ENCODE assay signal across 13 mouse cellular contexts in genomic region chr4:137135792-137136191, GRCm38 (mm10).
DNase-seq lines count a peak whose midpoint lies in the region; ATAC-seq and TF ChIP-seq lines count a peak whose summit lies in the region.
"Had no signal": no experiment of that assay in that cellular context is flagged by ENCODE, and none has a peak within 500 bp of the region (broad histone marks: within the 10 kb centered on the region; RNA-seq: fewer than 3 reads in every experiment).

No protein-coding gene starts in this region.

- no peak overlapping the region for H3K4me3 ChIP-seq in kidney, postnatal 0 days (replicated peaks; ENCODE audit: low read depth, low read length)
- H3K4me3 ChIP-seq in hindbrain, embryonic 13.5 days: no peak overlapping the region
- H3K4me3 ChIP-seq: megakaryocyte, embryonic 14.5 days had no signal

- DNase-seq in gastrocnemius, postnatal 10 days: peak; percentile 55
- no peak for DNase-seq in gastrocnemius, adult 8-10 months (ENCODE audit: low spot score in 2 of 2)
- peak; percentile 39 for DNase-seq in right cerebral cortex, postnatal 14 days
- DNase-seq in right cerebral cortex, adult 2 months (ENCODE audit: low spot score in 2 of 2): no peak
- peak; percentile 87 for DNase-seq in kidney, postnatal 0 days (ENCODE audit: low spot score)
- peak; percentile 65 to 81 for DNase-seq in lung, postnatal 4 days
- DNase-seq in layer of hippocampus, adult 8-10 months (ENCODE audit: low spot score in 2 of 2): no peak
- DNase-seq: forebrain, postnatal 0 days; layer of hippocampus, adult 9-11 months had no signal

- peaks cover 14% of the 10 kb centered on the region; the same call in 1 of the 2 replicates for H3K4me1 ChIP-seq in kidney, postnatal 0 days (replicated peaks; ENCODE audit: insufficient read depth, low read length)
- peaks cover 15% of the 10 kb centered on the region for H3K4me1 ChIP-seq in hindbrain, embryonic 13.5 days (replicated peaks)

- H3K27me3 ChIP-seq in kidney, postnatal 0 days (ENCODE audit: insufficient read depth, low read length): no peaks in the 10 kb centered on the region
- no peaks in the 10 kb centered on the region; the same call in 1 of the 2 replicates for H3K27me3 ChIP-seq in hindbrain, embryonic 13.5 days
- H3K27me3 ChIP-seq: Patski had no signal

- no peak overlapping the region for H3K4me2 ChIP-seq in kidney, postnatal 0 days (ENCODE audit: low read length)
- no peak overlapping the region for H3K4me2 ChIP-seq in hindbrain, embryonic 13.5 days
- H3K4me2 ChIP-seq: hindbrain, embryonic 14.5 days had no signal

- H3K9me3 ChIP-seq in kidney, postnatal 0 days (replicated peaks; ENCODE audit: low read length): no peaks in the 10 kb centered on the region
- no peaks in the 10 kb centered on the region for H3K9me3 ChIP-seq in hindbrain, embryonic 13.5 days
- H3K9me3 ChIP-seq: megakaryocyte, embryonic 14.5 days had no signal

- peak; percentile 47; the same call in 1 of the 2 replicates for ATAC-seq in kidney, postnatal 0 days (replicated peaks; ENCODE audit: low FRiP score, low read depth)
- ATAC-seq in hindbrain, embryonic 13.5 days (ENCODE audit: low FRiP score): no peak
- ATAC-seq: forebrain, postnatal 0 days had no signal

- no peaks in the 10 kb centered on the region for H3K36me3 ChIP-seq in kidney, postnatal 0 days (ENCODE audit: insufficient read depth, low read length)
- no peaks in the 10 kb centered on the region for H3K36me3 ChIP-seq in hindbrain, embryonic 13.5 days

- H3K27ac ChIP-seq in kidney, postnatal 0 days: no peak overlapping the region
- H3K27ac ChIP-seq in hindbrain, embryonic 13.5 days: no peak overlapping the region
- H3K27ac ChIP-seq: hindbrain, embryonic 14.5 days had no signal

- 27% methylated on average over 8 of the region's 8 CpGs for WGBS in kidney, postnatal 0 days
- WGBS in hindbrain, embryonic 13.5 days: 66% methylated on average over 8 of the region's 8 CpGs

- H3K9ac ChIP-seq in kidney, postnatal 0 days (ENCODE audit: low read depth, low read length): no peak overlapping the region
- no peak overlapping the region for H3K9ac ChIP-seq in hindbrain, embryonic 13.5 days
- H3K9ac ChIP-seq: forebrain, postnatal 0 days; hindbrain, embryonic 14.5 days had no signal

- TF ChIP-seq CTCF in kidney, postnatal 0 days (IDR thresholded peaks at IDR 0.05; ENCODE audit: low read depth): no peak

Comparison
In these comparisons a context has a peak if more than half of its experiments do, and no peak if none do; other contexts are left out.
1. DNase-seq: peak in gastrocnemius, postnatal 10 days (single experiment), right cerebral cortex, postnatal 14 days (single experiment), kidney, postnatal 0 days (single experiment) and lung, postnatal 4 days (2 of 2); none in gastrocnemius, adult 8-10 months (0 of 2), right cerebral cortex, adult 2 months (0 of 2) and layer of hippocampus, adult 8-10 months (0 of 2).